Mouse (Mus musculus) testis, adult 2 months (tissue): ENCODE measurements around the gene Csrnp3. TPM values are rescaled to one million over a fixed set of nuclear protein-coding genes. Genes with fewer than 3 reads are reported as not detected.

Experiments
- H3K27ac ChIP-seq: fragments of 200-500 bp; 2 replicates; pipeline ENCODE4 v1.5.1; 2012; ENCODE audit warnings: low read depth, low read length; ENCODE audit not compliant: control insufficient read depth, insufficient read depth
- H3K27me3 ChIP-seq: fragments of 200-500 bp; 2 replicates; pipeline ENCODE4 v1.6.1; 2012; ENCODE audit warnings: mild to moderate bottlenecking, low read length, moderate library complexity; ENCODE audit not compliant: control insufficient read depth, insufficient read depth
- H3K36me3 ChIP-seq: fragments of 200-500 bp; 2 replicates; pipeline ENCODE4 v1.6.1; 2012; ENCODE audit warnings: mild to moderate bottlenecking, low read length; ENCODE audit not compliant: control insufficient read depth, insufficient read depth
- H3K4me1 ChIP-seq: fragments of 200-500 bp; 2 replicates; pipeline ENCODE4 v1.6.1; 2012; ENCODE audit warnings: low read length; ENCODE audit not compliant: control insufficient read depth, insufficient read depth
- H3K4me3 ChIP-seq: fragments of 200-500 bp; 2 replicates; pipeline ENCODE4 v1.5.1; 2012; ENCODE audit warnings: low read depth, mild to moderate bottlenecking, low read length, moderate library complexity, mixed read lengths; ENCODE audit not compliant: control insufficient read depth
- CTCF ChIP-seq: fragments of 200-500 bp; IDR thresholded peaks from 2 replicates; pipeline ENCODE4 v1.5.1; 2012; ENCODE audit warnings: low read depth, mild to moderate bottlenecking, inconsistent platforms, low read length, moderate library complexity; ENCODE audit not compliant: control insufficient read depth, insufficient read depth, insufficient replicate concordance
- POLR2A ChIP-seq: fragments of 200-500 bp; IDR thresholded peaks from 2 replicates; pipeline ENCODE4 v1.6.1; 2012; ENCODE audit warnings: low read depth, mild to moderate bottlenecking, inconsistent platforms, low read length, moderate library complexity; ENCODE audit not compliant: control insufficient read depth
- polyA plus RNA-seq: library from polyadenylated mRNA; depleted of rRNA; stranded (reverse); fragments of >200 nt; gene quantifications from 2 replicates; pipeline ENCODE4 v1.2.3, GENCODE M21; 2012

The Csrnp3 gene
- polyA plus RNA-seq, 1 experiment = 9.4 TPM

GRCm38 (mm10) chr2:65891590-65891989 lies 46.0 kb downstream of the Csrnp3 start:
- no peaks in the 10 kb centered on the region for H3K36me3 ChIP-seq
- H3K27me3 ChIP-seq = no peaks in the 10 kb centered on the region
- TF ChIP-seq POLR2A (no peak), CTCF (no peak)
- H3K4me1 ChIP-seq = no peaks in the 10 kb centered on the region
- no peak overlapping the region for H3K4me3 ChIP-seq
- no peak overlapping the region for H3K27ac ChIP-seq

GRCm38 (mm10) chr2:65893241-65893640 lies 47.7 kb downstream of the Csrnp3 start:
- no peak for TF ChIP-seq CTCF
- TF ChIP-seq POLR2A = no peak
- H3K36me3 ChIP-seq = no peaks in the 10 kb centered on the region
- no peak overlapping the region for H3K27ac ChIP-seq
- no peak overlapping the region for H3K4me3 ChIP-seq
- no peaks in the 10 kb centered on the region for H3K27me3 ChIP-seq
- no peaks in the 10 kb centered on the region for H3K4me1 ChIP-seq

- H3K4me3 ChIP-seq = no peak overlapping the region
- no peaks in the 10 kb centered on the region for H3K27me3 ChIP-seq
- no peak overlapping the region for H3K27ac ChIP-seq
- TF ChIP-seq POLR2A (no peak), CTCF (no peak)
- H3K36me3 ChIP-seq = no peaks in the 10 kb centered on the region
- no peaks in the 10 kb centered on the region for H3K4me1 ChIP-seq
Measured at GRCm38 (mm10) chr2:65894299-65894698, 48.7 kb downstream of the Csrnp3 start.

GRCm38 (mm10) chr2:65896542-65896941 lies 51.0 kb downstream of the Csrnp3 start:
- Histone ChIP-seq H3K27me3 (no peaks in the 10 kb centered on the region), H3K27ac (no peak overlapping the region), H3K4me1 (no peaks in the 10 kb centered on the region), H3K36me3 (no peaks in the 10 kb centered on the region), H3K4me3 (no peak overlapping the region)
- TF ChIP-seq CTCF (no peak), POLR2A (no peak)

- H3K36me3 ChIP-seq = no peaks in the 10 kb centered on the region
- no peaks in the 10 kb centered on the region for H3K4me1 ChIP-seq
- no peak overlapping the region for H3K4me3 ChIP-seq
- H3K27me3 ChIP-seq = no peaks in the 10 kb centered on the region
- TF ChIP-seq CTCF = no peak
- TF ChIP-seq POLR2A = no peak
- H3K27ac ChIP-seq = no peak overlapping the region
Measured at GRCm38 (mm10) chr2:65897084-65897483, 51.5 kb downstream of the Csrnp3 start.

- TF ChIP-seq CTCF (no peak), POLR2A (no peak)
- Histone ChIP-seq H3K4me1 (no peaks in the 10 kb centered on the region), H3K36me3 (no peaks in the 10 kb centered on the region), H3K27ac (no peak overlapping the region), H3K4me3 (no peak overlapping the region), H3K27me3 (no peaks in the 10 kb centered on the region)
Measured at GRCm38 (mm10) chr2:65899478-65899877, 53.9 kb downstream of the Csrnp3 start.

- Histone ChIP-seq H3K27ac (no peak overlapping the region), H3K4me1 (no peaks in the 10 kb centered on the region)
- no peak for TF ChIP-seq POLR2A
Measured at GRCm38 (mm10) chr2:65908526-65908925, 63.0 kb downstream of the Csrnp3 start.

GRCm38 (mm10) chr2:65909724-65910521 lies 64.4 kb downstream of the Csrnp3 start:
- no peaks in the 10 kb centered on the region for H3K27me3 ChIP-seq
- no peak overlapping the region for H3K27ac ChIP-seq
- H3K36me3 ChIP-seq = no peaks in the 10 kb centered on the region
- no peaks in the 10 kb centered on the region for H3K4me1 ChIP-seq
- no peak for TF ChIP-seq POLR2A
- no peak overlapping the region for H3K4me3 ChIP-seq

More at GRCm38 (mm10) chr2:65908526-65908925, 63.0 kb downstream of the Csrnp3 start:
- no peak overlapping the region for H3K4me3 ChIP-seq
- no peaks in the 10 kb centered on the region for H3K36me3 ChIP-seq
- H3K27me3 ChIP-seq = no peaks in the 10 kb centered on the region
